Mouse (Mus musculus) cerebellum, adult 2 months (tissue): ENCODE measurements at regions not wholly inside any gene's neighbourhood (a gene's known extent, or its start where the extent isn't known, plus 50 kb on each side); places are given as distances from the start of the nearest gene placed in this dataset.

Source experiments
- CTCF ChIP-seq: fragments of 200-500 bp; IDR thresholded peaks from 2 replicates; pipeline ENCODE4 v1.5.1; 2011; ENCODE audit warnings: low read depth, mild to moderate bottlenecking, control low read depth, low read length, moderate library complexity, borderline replicate concordance; ENCODE audit not compliant: insufficient read depth
- POLR2A ChIP-seq: fragments of 200-500 bp; IDR thresholded peaks from 2 replicates; pipeline ENCODE4 v1.6.1; 2011; ENCODE audit warnings: low read length, control low read depth, borderline replicate concordance; ENCODE audit not compliant: insufficient read depth

DNA sequence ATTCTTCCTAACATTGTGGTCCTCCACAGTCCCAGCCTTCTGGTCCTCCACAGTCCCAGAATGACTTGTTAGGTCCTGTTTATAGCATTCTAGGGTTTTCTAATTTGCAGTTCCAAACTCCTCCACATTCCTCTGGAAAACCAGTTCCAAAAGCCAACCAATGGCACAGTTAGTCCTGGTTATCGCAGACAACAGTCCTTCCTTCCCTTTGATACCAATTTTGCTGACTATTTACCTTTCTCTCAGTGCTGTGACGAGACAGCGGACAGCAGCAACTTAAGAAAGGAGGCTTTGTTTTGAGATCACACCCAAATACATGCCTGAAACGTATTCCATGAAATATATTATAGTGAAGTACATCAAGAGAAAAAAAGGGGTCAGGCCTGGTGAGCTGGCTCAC, 92.3 kb upstream of the Rmdn2 start:
- no peak for TF ChIP-seq CTCF
- TF ChIP-seq POLR2A = no peak
